Mouse (Mus musculus): ENCODE measurements at regions not wholly inside any gene's neighbourhood (a gene's known extent, or its start where the extent isn't known, plus 50 kb on each side); places are given as distances from the start of the nearest gene placed in this dataset.
"Not testable (repeated sequence)": the region's sequence is repeated elsewhere in the genome, so short reads cannot be mapped to it uniquely, and the experiment has no call there.

DNA sequence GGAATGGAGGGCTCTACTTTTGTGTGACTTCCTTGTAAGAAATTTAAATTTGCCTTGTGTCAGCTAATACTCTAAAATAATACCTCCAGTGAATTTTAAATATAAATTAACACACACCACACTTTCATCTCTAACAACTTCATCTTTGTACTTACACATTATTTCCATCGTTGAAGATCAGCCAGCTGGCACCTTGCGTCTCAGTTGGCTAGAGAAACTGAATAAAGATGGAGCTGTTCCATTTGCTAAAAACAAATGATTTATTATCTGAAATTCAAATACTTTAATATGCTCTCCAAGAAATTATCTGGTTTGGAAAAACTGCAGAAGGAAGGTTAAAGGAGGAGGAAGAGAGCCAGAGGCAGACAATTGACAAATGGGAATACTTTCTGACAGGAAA is 122.0 kb upstream of the Gm11096 start:
- DNase-seq = no peak

DNA sequence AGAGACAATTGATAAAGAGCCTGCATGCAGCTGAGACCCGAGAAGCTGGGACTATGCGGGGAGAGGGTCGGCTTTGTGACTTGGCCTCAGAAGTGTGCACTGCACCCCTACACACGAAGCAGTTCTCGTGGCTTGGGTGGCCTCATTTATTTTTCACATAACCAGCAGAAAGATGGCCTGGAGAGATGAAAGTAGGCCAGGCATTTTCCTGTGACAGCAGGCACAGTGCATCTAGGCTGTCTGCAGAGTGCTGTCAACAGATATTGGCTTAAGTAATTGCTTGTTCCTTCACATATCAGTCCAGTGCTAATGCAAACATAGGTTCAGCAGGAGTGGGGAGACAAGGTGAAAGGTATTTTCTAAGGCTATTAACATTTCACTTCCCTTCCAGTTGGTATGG is 124.9 kb upstream of the Gm11096 start:
- no peak for DNase-seq

- no peak for DNase-seq
Observed at GRCm38 (mm10) chr17:81305880-81306279, 135.7 kb upstream of the Gm11096 start.

- DNase-seq = no peak
Observed at GRCm38 (mm10) chr17:81304574-81304973, 137.0 kb upstream of the Gm11096 start.

DNA sequence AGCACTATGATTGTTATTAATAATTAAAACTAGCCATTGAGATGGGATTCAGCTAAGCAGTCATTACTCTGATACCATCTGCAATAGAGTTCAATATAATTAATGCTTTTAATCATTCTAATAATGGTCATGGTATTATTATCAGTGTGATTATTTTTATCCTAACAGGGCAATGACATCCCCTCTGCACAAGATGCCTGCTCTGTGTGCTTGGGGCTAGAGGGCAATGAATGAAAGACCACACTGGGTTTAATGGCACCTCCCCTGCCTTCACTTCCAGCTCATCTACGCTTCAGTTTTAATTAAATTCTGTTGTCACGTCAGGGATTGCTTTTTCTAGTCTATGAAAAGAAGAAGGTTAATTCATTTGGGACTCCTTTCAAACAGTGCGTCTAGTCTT is 139.1 kb upstream of the Gm11096 start:
- no peak for DNase-seq

DNA sequence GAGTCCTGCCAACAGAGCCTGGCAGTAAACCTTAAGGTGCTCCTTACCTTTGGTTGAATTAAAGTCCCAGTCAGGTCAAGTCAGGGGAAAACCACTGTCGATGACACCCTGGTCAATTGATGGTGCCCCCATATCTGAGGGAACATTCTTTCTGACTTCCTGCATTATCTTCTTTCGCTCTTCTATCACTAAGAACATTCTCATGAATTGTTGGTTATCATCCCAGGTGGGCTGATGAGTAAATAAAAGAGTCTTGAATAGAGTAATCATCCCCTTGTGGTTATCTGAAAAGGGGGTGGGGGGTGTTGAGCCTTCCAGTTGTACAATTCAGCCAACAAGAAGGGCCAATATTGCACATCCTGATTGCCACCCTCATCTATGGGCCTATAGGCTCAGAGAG is 149.7 kb upstream of the Gm11096 start:
- DNase-seq = no peak

DNA sequence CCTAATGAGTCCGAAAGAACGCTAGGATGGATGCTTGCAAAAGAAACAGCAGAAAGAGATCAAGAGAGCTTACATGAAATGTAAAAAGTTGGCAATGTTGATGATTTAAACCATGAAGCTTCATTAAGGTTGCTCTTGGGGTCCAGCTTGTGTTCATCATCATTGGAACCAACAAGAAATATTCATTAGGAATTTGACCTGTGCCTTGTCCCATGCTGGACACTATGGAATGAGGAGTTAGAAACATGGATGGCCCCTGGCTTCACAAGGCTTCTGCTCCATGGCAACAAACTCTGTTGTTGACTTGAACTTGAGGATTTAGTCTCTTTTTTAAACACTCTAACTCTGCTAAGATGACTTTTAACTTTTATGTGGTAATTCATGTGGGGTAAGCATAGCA is 159.0 kb upstream of the Gm11096 start:
- peak; percentile 20 for DNase-seq

GRCm38 (mm10) chr17:81270235-81270634 is 171.3 kb upstream of the Gm11096 start:
- DNase-seq = no peak

- DNase-seq = peak; percentile 3
Observed at GRCm38 (mm10) chr17:81261957-81262356, 179.6 kb upstream of the Gm11096 start.

DNA sequence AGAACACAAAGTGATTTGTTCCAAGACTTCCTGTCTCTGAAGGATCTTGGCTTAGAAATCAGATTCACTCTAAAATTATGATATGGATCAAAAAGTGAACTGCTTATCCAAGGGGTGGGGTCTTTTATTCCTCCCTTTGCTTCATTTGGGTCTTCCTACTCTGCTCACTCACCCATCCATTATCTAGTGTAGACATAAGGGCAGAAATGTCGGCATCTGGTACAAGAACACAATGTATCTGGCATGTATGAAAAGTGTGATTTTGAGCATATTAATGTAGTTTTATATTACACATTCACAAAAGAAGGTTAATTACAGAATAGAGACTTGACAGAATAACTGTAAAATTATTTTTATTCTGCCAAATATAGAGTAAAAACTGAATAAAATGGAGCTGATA is 181.5 kb upstream of the Gm11096 start:
- DNase-seq = no peak

DNA sequence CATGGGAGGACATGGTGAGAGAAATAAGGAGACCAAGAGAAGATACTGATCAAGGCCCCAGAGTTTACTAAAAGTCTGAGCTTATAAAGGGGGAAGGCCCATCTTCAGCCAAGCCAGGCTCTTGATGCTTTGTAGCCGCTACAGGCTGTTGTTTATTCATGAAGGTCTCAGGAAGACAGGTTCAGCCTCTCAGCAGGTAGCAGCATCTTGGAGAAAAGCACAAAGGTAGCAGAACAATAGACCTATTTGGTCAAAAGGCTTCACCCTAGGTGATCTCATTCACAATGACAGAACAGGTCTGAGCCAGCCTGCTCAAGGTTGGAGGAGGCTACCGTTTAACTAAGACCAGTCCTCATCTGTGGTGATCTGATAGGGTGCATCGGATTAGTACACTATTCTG is 185.5 kb upstream of the Gm11096 start:
- no peak for DNase-seq

DNA sequence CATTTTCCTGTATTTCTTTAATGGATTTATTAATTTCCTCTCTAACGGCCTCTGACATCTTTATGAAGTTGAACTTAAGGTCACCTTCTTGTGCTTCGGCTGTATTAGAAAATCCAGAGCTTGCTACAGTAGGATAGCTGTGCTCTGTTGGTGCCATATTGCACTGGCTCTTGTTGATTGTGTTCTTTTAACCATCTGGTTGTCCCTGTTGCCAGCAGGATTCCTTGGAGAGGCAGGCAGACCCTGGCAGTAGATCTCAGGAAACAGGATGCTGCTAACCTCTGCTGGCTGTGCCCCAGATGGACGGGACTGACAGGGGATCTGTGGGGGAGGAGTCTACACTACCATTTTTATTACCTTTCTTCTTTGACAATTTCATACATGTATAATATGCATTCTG is 185.9 kb upstream of the Thumpd2 start:
- no peak for DNase-seq

- peak; percentile 23 for DNase-seq
Observed at GRCm38 (mm10) chr17:81246156-81246555, 181.3 kb upstream of the Thumpd2 start.

DNA sequence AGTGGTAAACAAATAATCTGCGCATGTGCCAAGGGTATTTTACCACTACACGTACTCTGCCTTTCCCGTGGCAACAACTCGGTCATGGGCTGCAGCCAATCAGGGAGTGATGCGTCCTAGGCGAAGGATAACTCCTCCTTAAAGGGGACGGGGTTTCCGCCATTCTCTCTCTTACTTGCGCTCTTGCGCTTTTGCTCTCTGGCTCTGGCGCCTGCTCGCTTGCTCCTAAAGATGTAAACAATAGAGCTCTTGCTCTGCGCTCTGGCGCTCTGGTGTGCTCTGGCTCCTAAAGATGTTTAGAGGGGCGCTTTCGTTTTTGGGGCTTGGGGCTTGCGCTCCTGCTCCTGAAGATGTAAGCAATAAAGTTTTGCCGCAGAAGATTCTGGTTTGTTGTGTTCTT is 166.9 kb upstream of the Thumpd2 start:
- DNase-seq = not testable (repeated sequence)

DNA sequence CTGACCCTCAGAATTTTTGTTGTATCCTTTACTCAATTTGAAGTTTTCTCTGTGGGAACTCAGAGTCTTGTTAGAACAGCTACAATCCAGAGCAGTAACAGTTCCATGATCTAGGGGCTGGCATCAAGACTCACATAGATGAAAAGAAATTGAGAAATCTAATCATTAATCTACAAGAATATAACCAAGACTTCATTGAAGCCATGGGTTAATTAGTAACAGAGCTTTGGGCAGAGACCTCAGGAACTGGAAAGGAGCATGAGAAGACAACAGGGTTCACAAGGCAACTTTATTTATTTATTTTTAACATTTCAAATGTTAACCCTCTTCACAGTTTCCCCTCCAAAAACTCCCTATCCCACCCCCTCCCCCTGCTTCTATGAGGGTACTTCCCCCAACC is 160.4 kb upstream of the Thumpd2 start:
- no peak for DNase-seq

DNA sequence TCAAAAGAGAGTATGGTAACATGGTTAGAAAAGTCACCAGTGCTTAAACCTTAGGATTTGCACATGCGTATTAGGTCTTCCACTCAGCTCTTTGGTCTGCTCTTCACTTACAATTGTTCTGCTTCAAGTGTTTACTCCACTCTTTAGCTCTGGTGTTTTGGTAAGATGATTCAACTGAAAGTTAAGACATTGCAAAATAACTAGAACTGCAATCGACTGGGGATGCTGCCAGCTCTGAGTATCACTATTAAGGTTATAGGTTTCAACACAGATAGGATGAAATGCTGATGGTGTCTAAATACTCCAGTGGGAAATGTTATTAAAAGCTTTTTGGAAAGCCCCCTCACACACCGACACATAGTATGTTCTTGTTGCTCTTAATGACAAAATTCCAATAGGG is 156.6 kb upstream of the Thumpd2 start:
- peak; percentile 20 for DNase-seq

DNA sequence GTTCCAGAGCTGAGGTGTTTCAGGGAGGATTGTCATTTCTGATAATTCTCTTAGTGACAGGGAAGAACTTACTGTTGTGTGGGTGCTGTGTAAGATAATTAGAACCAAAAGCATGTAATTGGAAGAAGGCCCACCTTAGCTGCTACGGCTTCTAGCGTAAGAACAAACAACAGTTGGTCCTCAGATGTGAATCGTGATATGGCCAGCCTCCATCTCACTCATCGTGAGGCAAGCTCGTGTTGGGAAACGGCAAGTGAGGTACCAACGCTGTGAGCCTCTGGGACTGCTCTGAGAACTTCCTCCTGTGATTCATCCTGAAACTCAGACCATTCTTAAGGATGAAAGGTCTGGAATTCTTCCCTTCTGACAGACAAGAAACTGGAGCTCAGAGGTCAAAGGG is 150.0 kb upstream of the Thumpd2 start:
- no peak for DNase-seq

GRCm38 (mm10) chr17:81212043-81212442 is 147.2 kb upstream of the Thumpd2 start:
- DNase-seq = no peak

DNA sequence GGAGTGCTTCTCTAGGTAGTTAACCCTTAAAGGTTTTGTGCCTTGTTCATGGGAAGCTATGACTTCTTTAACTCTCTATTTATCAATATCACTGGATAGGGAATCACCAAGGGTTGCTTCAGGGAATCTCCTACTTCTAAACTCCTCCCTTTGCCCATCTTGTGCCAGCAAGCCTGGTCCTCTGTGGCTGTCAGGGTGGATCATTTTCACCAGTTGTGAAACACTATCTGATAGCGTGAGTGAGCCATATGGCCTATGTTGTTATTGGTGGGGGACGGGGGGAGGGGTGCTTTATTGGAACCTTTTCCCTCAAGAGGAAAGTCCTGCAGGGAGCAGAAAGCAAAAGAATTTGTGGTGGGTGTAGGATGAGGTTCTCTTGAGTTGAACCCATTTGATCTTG is 145.5 kb upstream of the Thumpd2 start:
- no peak for DNase-seq

- DNase-seq = no peak
Observed at GRCm38 (mm10) chr17:81209323-81209722, 144.4 kb upstream of the Thumpd2 start.

- no peak for DNase-seq
Observed at GRCm38 (mm10) chr17:81201052-81201451, 136.2 kb upstream of the Thumpd2 start.

- no peak for DNase-seq
Observed at GRCm38 (mm10) chr17:81194006-81194405, 129.1 kb upstream of the Thumpd2 start.

- peak; percentile 76 for DNase-seq
Observed at GRCm38 (mm10) chr17:81193230-81193871, 128.5 kb upstream of the Thumpd2 start.

DNA sequence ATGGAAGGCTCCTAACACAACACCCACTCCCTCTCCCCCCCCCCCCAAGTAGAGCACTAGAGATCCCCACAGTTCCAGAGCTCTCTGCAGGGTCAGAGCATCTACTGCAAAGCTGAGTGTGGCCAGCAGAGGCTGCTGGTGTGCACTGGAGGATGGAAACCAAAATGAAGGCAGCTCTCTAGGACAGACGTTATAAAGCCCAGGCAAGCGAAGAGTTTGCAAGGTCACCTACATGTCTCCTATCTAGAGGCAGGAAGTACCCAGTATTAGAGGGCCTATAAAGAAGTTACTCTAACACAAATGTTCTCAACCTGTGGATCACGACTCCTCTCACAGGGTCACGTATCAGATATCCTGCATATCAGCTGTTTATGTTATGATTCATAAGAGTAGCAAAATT is 125.1 kb upstream of the Thumpd2 start:
- DNase-seq = peak; percentile 61

DNA sequence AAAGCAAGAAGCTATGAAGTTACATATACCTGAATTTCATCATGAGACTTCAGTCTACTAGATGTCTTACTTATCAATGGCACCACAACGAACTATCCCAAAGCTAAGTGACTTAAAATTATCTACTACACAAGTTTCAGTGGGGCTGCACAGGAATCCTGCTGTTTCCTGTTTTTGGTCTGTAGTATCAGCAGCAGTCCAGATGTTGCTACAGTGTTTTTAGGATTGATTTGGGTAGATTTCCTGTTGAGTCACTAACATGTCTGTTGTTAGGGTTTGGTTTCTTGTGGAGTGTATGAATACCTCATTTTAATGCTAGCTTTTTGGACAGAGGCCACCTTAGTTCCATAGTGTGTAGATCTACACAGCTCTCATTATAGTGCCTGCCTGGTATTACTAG is 120.8 kb upstream of the Thumpd2 start:
- DNase-seq = no peak

Measured in lung, postnatal 10 days (tissue).